Mouse (Mus musculus): Measurements from ENCODE around the gene Sec61b. TPM values are rescaled to one million over a fixed set of nuclear protein-coding genes. Genes with fewer than 3 reads are reported as not detected.

The Sec61b gene
- polyA plus RNA-seq (2015; fragmentation: Nextera tagmentation; extraction: Ambion mirVana), result 432 and 474 TPM in 2 replicates

DNA sequence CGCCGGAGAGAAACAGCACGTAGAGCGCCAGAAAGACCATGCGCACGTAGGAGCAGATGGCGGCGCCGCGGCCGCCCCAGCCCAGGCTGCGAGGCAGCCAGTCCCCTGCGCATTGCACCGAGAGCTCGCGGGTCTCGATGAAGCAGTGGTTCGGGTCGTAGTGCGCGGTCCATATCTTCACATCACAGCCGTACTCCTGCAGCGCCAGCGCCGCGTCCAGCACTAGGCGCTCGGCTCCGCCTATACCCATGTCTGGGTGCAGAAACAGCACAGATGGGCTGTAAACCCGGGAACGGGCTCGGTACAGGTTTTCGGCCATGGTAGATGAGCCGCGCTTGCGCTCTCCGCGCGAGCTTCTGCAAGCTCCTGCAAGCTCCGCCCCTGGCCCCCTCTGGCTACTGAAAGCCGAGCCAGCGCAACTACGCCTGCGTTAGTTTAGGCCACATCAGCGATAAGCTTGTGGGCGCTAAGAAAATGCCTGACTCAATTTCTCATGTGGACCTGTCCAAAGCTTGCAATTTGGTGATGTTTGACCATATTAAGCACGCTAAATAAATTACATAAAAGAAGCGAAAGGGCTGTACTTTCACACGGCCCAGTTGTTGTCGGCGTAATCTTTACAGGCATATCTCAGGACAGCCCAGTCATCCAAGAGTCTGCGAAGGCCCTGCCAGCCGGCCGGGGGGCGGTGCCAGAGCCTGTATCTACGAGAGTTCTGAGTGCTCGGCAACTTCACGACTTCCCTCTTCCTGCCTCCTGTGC is at the start of gene Sec61b, which contains the start of gene Alg2:
Gene Sec61b, plus strand, starts transcription at position 691 of the 762 bp plus-strand sequence.
Gene Alg2, minus strand, starts transcription at position 366 of the 762 bp plus-strand sequence.
- Histone ChIP-seq H3K27me3 (no peaks in the 10 kb centered on the region), H3K36me3 (peaks cover 66% of the 10 kb centered on the region), H3K4me2 (peak within 1 kb of the TSS; percentile 73), H3K27ac (peak within 1 kb of the TSS; percentile 99), H3K9ac (peak within 1 kb of the TSS; percentile 90), H3K4me1 (peaks cover 25% of the 10 kb centered on the region), H3K4me3 (replicated peaks) (peak within 1 kb of the TSS; percentile 95), H3K9me3 (replicated peaks) (no peaks in the 10 kb centered on the region; the same call in 1 of the 2 replicates)
- WGBS, result under 1% methylated on average over 58 of the region's 58 CpGs
- ATAC-seq (replicated peaks; ENCODE audit: low FRiP score), result peak; percentile 97

DNA sequence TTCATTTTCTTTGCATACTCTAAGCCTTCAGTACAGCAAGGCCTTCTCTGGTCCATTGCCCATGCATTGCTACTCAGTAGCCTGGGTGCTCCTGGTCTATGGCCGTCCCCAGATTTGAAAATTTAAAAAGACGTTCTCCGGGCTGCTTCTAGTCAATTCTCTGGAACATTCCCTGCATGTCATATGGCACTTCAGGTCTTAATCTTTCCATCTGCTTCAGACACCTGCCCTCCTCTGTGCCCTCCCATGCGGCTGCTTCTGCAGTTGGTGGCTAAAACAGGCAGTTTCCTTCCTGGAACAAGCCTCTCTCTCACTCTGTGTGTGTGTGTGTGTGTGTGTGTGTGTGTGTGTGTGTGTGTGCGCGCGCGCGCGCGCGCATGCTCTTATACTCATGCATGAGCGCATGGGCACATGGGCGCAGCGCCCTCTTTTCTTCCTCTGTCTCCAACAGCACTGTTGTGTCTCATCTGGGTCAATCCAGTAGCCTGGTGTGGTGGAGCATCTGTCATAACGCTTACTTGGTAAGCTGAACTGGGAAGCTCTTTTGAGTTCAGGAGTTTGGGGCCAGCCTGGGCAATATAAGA is 49.1 kb upstream of the Sec61b start:
- H3K36me3 ChIP-seq, result no peaks in the 10 kb centered on the region
- no peak overlapping the region for H3K9ac ChIP-seq
- no peaks in the 10 kb centered on the region for H3K9me3 ChIP-seq (replicated peaks)
- no peak overlapping the region for H3K27ac ChIP-seq
- H3K4me1 ChIP-seq, result peaks cover 23% of the 10 kb centered on the region
- ATAC-seq (replicated peaks; ENCODE audit: low FRiP score), result peak; percentile 15; the same call in 1 of the 2 replicates
- H3K4me2 ChIP-seq, result no peak overlapping the region
- H3K4me3 ChIP-seq (replicated peaks), result no peak overlapping the region
- peaks cover 25% of the 10 kb centered on the region; the same call in 1 of the 2 replicates for H3K27me3 ChIP-seq
- WGBS, result 84% methylated on average over 16 of the region's 16 CpGs

DNA sequence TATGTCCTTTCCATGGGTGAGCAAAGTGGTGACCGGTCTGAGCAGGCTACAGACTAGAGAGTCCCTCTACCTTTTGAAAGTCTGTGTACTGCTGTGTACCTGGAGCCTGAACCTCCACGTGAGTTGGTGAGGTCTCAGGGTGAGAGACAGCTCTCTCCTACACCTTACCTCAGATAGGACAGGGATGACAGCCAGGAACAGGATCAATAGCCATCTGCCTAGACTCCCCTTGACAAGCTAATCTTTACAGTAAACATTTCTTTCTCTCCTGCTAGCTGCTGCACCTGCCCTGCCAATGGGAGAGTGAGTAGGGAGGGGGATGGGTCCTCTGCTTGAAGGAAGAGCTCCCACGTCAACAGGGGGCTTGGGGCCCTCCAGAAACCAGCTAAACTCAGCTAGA is 46.9 kb upstream of the Sec61b start:
- Histone ChIP-seq H3K27ac (no peak overlapping the region), H3K36me3 (no peaks in the 10 kb centered on the region), H3K27me3 (peaks cover 17% of the 10 kb centered on the region; the same call in 1 of the 2 replicates), H3K4me2 (no peak overlapping the region), H3K4me3 (replicated peaks) (no peak overlapping the region), H3K9ac (no peak overlapping the region), H3K9me3 (replicated peaks) (no peaks in the 10 kb centered on the region), H3K4me1 (peaks cover 23% of the 10 kb centered on the region)
- 79% methylated on average over 3 of the region's 3 CpGs for WGBS
- no peak for ATAC-seq (replicated peaks; ENCODE audit: low FRiP score)

DNA sequence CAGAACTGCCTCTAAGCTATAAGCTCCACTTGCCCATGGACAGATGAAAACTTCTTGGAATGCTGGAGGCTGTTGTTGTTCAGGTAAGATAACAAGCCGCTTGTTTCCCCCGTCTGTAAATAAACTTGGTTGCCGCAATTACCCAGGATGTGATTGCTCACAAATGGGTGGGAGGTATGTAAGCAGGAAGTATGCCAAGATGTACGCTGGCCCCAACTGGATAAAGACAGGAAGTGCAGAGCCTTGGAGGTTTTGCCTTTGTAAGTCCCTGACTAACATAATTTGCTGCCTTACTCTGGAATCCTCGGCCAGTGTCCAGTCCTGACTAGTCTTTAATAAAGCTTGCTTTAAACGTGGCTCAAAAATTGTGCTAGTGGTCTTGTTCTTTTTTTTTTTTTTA is 43.9 kb upstream of the Sec61b start:
- no peak overlapping the region for H3K4me3 ChIP-seq (replicated peaks)
- no peaks in the 10 kb centered on the region for H3K9me3 ChIP-seq (replicated peaks)
- H3K36me3 ChIP-seq, result no peaks in the 10 kb centered on the region
- peaks cover 20% of the 10 kb centered on the region; the same call in 1 of the 2 replicates for H3K27me3 ChIP-seq
- H3K4me2 ChIP-seq, result no peak overlapping the region
- no peak overlapping the region for H3K27ac ChIP-seq
- WGBS, result 55% methylated on average over 6 of the region's 6 CpGs
- H3K4me1 ChIP-seq, result peaks cover 13% of the 10 kb centered on the region
- no peak for ATAC-seq (replicated peaks; ENCODE audit: low FRiP score)
- H3K9ac ChIP-seq, result no peak overlapping the region

DNA sequence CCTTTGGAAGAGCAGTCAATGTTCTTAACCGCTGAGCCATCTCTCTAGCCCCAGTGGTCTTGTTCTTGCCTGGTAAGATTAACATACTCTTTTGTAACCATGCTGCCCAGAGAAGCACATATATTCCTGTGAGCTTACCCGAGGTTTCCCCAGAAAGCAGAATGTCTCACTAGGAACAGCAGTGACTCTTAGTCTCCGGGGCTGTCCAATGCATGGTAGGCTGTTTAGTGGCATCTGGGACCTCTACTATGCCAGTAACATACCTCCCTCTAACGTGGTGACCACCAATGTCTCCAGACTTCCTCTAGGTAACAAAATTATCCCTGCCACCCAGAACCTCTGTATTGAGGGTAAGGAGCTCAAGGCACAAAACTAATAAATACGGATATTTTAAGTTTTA is 43.4 kb upstream of the Sec61b start:
- no peak overlapping the region for H3K9ac ChIP-seq
- H3K4me1 ChIP-seq, result peaks cover 12% of the 10 kb centered on the region; the same call in 1 of the 2 replicates
- 86% methylated on average over 5 of the region's 5 CpGs for WGBS
- no peak overlapping the region for H3K4me3 ChIP-seq (replicated peaks)
- no peak overlapping the region for H3K27ac ChIP-seq
- no peaks in the 10 kb centered on the region for H3K9me3 ChIP-seq (replicated peaks)
- peaks cover 19% of the 10 kb centered on the region; the same call in 1 of the 2 replicates for H3K27me3 ChIP-seq
- no peaks in the 10 kb centered on the region for H3K36me3 ChIP-seq
- no peak overlapping the region for H3K4me2 ChIP-seq
- no peak for ATAC-seq (replicated peaks; ENCODE audit: low FRiP score)

DNA sequence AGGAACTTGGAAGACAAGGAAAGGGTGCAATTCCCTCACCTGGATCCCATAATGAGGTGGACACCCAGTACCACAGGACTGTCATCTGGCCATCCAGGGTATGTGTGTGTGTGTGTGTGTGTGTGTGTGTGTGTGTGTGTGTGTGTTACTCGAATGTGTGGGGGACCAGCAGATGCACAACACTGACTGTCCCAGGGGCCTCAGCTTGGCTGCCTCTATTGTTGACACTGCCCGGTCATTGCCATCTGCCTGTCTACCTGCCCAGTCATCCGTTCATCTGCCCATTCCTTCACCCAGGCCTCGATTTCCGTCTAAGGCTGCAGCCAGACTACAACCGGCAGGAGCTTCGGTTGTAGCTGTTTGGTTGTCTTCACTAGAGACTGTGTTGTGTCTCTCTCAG is 41.7 kb upstream of the Sec61b start:
- no peak overlapping the region for H3K27ac ChIP-seq
- no peak overlapping the region for H3K9ac ChIP-seq
- H3K27me3 ChIP-seq, result peaks cover 21% of the 10 kb centered on the region
- H3K36me3 ChIP-seq, result no peaks in the 10 kb centered on the region
- 64% methylated on average over 7 of the region's 7 CpGs for WGBS
- H3K4me1 ChIP-seq, result peaks cover 20% of the 10 kb centered on the region
- H3K9me3 ChIP-seq (replicated peaks), result no peaks in the 10 kb centered on the region
- no peak overlapping the region for H3K4me3 ChIP-seq (replicated peaks)
- H3K4me2 ChIP-seq, result no peak overlapping the region
- no peak for ATAC-seq (replicated peaks; ENCODE audit: low FRiP score)

DNA sequence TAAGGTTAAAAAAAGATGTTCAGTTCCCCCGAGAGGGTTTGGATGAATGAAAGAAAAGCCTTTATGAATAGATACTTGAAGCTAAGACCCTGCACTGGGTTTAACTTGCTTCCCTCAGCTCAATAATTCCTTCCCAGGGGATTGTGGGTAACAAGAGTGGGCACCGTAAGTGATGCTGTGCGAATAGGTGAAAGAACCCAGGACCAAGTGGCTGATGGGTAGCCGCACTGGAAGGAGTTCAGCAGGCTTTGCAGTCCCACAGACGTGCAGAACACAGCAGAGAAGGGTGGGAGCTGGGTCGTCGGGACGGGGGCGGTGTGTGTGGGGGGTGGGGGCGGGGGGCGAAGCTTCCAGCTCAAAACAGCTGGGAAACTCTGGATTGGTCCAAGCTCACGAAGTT is 39.3 kb upstream of the Sec61b start:
- no peak overlapping the region for H3K27ac ChIP-seq
- H3K4me2 ChIP-seq, result no peak overlapping the region
- ATAC-seq (replicated peaks; ENCODE audit: low FRiP score), result no peak
- H3K9me3 ChIP-seq (replicated peaks), result no peaks in the 10 kb centered on the region
- 59% methylated on average over 12 of the region's 12 CpGs for WGBS
- no peak overlapping the region for H3K9ac ChIP-seq
- no peaks in the 10 kb centered on the region for H3K36me3 ChIP-seq
- peaks cover 24% of the 10 kb centered on the region for H3K4me1 ChIP-seq
- no peak overlapping the region for H3K4me3 ChIP-seq (replicated peaks)
- peaks cover 23% of the 10 kb centered on the region for H3K27me3 ChIP-seq

DNA sequence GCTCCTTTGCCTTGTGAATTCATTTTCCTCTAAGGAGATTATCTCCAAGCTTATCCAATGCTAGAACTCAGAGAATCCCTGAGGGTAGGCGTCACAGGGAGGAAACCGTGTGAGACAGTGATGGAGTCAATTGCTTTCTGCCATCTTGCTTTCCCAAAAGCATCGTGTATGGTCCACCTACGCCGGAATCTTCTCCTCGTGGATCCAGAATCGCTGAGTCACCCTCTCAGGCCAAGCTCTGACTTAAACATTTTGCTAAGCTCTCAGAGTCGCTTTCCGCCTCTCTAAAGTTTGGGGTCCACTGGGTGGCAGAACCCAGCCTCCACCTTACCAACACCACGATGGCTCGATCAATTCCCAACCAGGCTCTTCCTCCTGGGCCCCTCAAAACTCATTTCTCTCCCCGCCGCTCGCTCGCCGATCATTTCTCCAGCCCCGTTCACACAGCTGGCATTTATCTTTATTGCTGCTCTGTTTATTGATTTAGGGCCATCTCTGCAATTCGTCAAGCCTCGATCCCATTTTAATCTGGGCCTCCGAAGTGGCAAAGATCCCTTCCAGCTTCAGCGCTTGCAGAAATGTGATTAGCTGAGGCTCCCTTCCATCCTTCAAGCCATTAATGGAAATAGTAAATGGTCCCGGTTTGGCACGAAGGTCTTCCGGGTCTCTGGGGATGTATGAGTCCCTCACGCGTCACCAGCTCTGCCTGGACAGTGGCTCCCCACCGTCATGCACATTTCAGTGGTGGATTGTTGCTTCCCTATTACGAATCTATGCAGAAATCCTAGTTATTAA is 38.7 kb upstream of the Sec61b start:
- H3K4me2 ChIP-seq, result no peak overlapping the region
- H3K4me3 ChIP-seq (replicated peaks), result no peak overlapping the region
- no peak for ATAC-seq (replicated peaks; ENCODE audit: low FRiP score)

DNA sequence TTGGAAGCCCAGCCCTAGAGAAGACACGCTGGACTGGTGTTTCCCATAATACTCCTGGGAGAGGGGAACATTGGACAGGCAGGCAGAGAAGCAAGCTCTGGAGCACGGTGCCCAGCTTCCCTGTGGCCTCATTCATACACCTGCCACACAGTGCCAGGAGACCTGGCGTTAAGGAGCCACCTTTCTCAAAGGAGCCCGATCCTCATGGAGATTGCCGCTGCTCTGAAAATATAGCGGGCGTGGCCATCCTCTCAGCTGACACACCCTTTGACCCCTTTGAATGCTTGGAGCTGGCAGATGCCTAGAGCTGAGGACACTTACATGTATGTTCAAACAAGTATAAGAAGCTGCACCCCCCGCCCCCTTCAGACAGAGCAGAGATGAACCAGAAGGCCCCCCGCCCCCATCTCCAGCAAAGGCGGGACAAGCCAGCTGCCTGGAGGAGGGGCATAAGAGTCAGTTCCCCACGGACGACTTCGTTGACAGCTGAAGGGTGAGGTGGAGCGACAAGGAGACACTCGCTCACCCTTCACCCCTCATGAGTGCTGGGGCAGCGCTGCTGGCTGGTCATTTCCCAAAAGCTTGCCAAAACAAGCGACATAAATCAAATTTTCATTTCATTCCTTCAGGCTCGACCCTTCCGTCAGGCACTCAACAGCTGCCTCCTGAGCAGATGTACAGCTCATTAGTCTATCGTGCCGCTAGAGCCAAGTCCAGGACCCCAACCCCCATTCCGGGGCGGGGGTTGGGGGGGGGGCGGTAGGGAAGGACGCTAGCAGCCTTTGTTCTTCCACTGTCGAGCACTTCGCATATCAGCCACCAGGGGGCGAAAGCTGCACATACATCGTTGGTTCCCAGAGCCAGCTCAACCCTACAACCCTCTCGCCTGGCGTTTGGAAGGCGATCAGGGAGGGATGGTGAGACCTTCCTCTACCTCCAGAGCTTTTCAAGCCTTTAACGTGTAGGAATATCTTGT is 36.8 kb upstream of the Sec61b start:
- Histone ChIP-seq H3K27ac (peak overlapping the region; percentile 19), H3K27me3 (peaks cover 23% of the 10 kb centered on the region), H3K36me3 (no peaks in the 10 kb centered on the region), H3K4me1 (peaks cover 24% of the 10 kb centered on the region), H3K4me2 (peak overlapping the region; percentile 85), H3K9ac (peak overlapping the region; percentile 50), H3K4me3 (replicated peaks) (peak overlapping the region; percentile 49), H3K9me3 (replicated peaks) (no peaks in the 10 kb centered on the region)
- ATAC-seq (replicated peaks; ENCODE audit: low FRiP score), result peak; percentile 83
- 2% methylated on average over 33 of the region's 33 CpGs for WGBS

More for the DNA sequence above, 38.7 kb upstream of the Sec61b start:
- H3K36me3 ChIP-seq, result no peaks in the 10 kb centered on the region
- no peak overlapping the region for H3K9ac ChIP-seq
- no peaks in the 10 kb centered on the region for H3K9me3 ChIP-seq (replicated peaks)
- H3K27me3 ChIP-seq, result peaks cover 23% of the 10 kb centered on the region
- 55% methylated on average over 28 of the region's 28 CpGs for WGBS
- no peak overlapping the region for H3K27ac ChIP-seq
- H3K4me1 ChIP-seq, result peaks cover 24% of the 10 kb centered on the region

DNA sequence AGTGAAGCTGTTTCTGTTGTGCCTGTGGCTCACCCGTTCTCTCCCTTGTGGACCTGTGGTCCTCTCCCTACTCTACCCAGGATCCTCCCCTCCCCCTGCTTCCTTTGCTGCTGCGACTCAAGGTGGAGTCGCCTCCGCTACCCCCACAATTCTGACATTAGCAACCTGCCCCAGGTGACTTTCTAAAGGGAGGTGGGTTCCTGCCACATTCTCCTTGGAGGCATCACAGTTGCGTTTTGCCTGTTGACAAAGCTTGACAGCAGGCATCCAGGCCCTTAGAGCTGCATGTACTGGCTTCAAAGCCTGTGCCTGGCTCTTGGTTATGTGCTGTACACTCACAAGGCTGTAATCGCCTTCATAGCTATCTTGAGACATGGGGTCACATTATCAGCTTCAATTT is 35.5 kb upstream of the Sec61b start:
- Histone ChIP-seq H3K4me3 (replicated peaks) (no peak overlapping the region), H3K4me2 (no peak overlapping the region), H3K27me3 (peaks cover 23% of the 10 kb centered on the region), H3K9me3 (replicated peaks) (no peaks in the 10 kb centered on the region), H3K27ac (no peak overlapping the region), H3K4me1 (peaks cover 13% of the 10 kb centered on the region), H3K9ac (no peak overlapping the region), H3K36me3 (no peaks in the 10 kb centered on the region)
- 81% methylated on average over 6 of the region's 6 CpGs for WGBS
- ATAC-seq (replicated peaks; ENCODE audit: low FRiP score), result no peak

DNA sequence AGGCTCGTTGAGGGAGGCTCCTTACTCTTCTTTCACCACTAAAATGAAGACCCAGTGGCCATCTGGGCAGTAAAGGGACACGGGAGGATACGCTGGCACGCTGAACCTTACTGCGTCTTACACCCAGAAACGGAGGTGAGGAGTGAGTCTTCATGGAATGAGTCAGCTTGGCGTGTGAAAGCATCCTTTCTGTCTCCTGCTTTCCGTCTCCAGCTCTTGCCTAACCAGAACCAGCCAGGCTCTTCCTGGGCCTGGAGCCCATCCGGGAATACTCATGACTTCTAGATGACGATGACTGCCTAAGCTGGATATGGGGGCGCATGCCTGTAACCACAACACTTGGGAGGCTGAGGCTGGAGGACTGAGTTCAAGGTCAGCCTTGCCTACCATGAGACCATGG is 33.5 kb upstream of the Sec61b start:
- H3K4me1 ChIP-seq, result peaks cover 12% of the 10 kb centered on the region
- whole genome bisulfite sequencing, result 85% methylated on average over 11 of the region's 11 CpGs
- H3K27ac ChIP-seq, result no peak overlapping the region
- H3K27me3 ChIP-seq, result peaks cover 15% of the 10 kb centered on the region
- no peaks in the 10 kb centered on the region for H3K9me3 ChIP-seq (replicated peaks)
- H3K36me3 ChIP-seq, result no peaks in the 10 kb centered on the region
- H3K9ac ChIP-seq, result no peak overlapping the region
- no peak overlapping the region for H3K4me2 ChIP-seq
- no peak overlapping the region for H3K4me3 ChIP-seq (replicated peaks)
- no peak for ATAC-seq (replicated peaks; ENCODE audit: low FRiP score)
